ENCODE assay signal across 11 mouse cellular contexts in the genomic region with DNA sequence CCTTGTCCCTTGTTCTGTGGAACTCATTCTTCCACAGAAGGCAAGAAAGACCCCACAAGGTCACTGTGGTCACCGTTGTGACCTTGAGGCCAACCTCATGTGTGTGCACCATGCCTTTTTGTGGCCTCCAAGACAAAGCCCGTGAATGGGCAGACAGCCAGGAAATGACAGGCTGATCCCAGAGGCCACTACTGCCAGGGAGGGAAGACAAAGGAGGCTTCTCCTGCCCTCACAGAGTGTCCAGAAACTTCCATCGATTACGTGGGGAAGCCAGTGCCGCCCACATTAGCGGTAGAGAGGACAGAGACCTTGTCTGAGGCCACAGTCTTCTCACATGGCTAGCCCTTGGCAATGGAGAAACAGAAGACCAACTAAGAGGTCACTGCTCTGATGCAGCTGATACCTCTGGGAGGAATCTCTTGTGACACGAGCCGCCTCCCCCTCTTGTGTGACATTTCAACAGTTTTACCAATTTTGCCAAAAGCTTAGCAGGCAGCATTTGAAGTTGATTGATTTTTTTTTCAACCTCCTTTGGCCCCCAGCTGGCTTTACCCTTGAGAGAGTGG. TPM values are rescaled to one million over a fixed set of nuclear protein-coding genes. Genes with fewer than 3 reads are reported as not detected.
DNase-seq lines count a peak whose midpoint lies in the region; ATAC-seq lines count a peak whose summit lies in the region.
"Had no signal": no experiment of that assay in that cellular context is flagged by ENCODE, and none has a peak within 500 bp of the region (broad histone marks: within the 10 kb centered on the region; RNA-seq: fewer than 3 reads in every experiment).

No protein-coding gene starts in this region.

- intact Hi-C loops in heart, postnatal 14 days (cut with DNase I) = loop anchor here (2.0 kb wide), 1 partner anchor 18 kb away; a partner anchor contains a TSS

- no peak overlapping the region for H3K4me3 ChIP-seq in heart, embryonic 13.5 days
- H3K4me3 ChIP-seq in hindbrain, embryonic 11.5 days (ENCODE audit: low read depth, low read length) = no peak overlapping the region
- H3K4me3 ChIP-seq: embryonic facial prominence, embryonic 13.5 days; gastrocnemius, adult 2 months; kidney, embryonic 15.5 days had no signal

- peaks cover 86% of the 10 kb centered on the region for H3K4me1 ChIP-seq in heart, embryonic 13.5 days
- H3K4me1 ChIP-seq in hindbrain, embryonic 11.5 days (replicated peaks; ENCODE audit: control insufficient read depth, insufficient read depth, low read length) = no peaks in the 10 kb centered on the region; the same call in 1 of the 2 replicates
- H3K4me1 ChIP-seq: kidney, embryonic 15.5 days had no signal

- DNase-seq in heart, postnatal 14 days = no peak
- peak; percentile 55 for DNase-seq in testis, postnatal 10 days (ENCODE audit: low spot score)
- no peak for DNase-seq in testis, postnatal 14 days (ENCODE audit: low spot score)
- peak; percentile 23 for DNase-seq in hindbrain, embryonic 11.5 days (ENCODE audit: low spot score)
- DNase-seq in natural killer cell, adult 2 months (ENCODE audit: low spot score in 2 of 2) = no peak
- DNase-seq in spleen, postnatal 14 days (ENCODE audit: low spot score in 2 of 2) = no peak
- DNase-seq: gastrocnemius, adult 2 months had no signal

- H3K36me3 ChIP-seq in heart, embryonic 13.5 days = no peaks in the 10 kb centered on the region
- H3K36me3 ChIP-seq in hindbrain, embryonic 11.5 days (ENCODE audit: control insufficient read depth, insufficient read depth, low read length) = no peaks in the 10 kb centered on the region
- H3K36me3 ChIP-seq: embryonic facial prominence, embryonic 13.5 days; kidney, embryonic 15.5 days had no signal

- peak overlapping the region; percentile 59; the same call in 1 of the 2 replicates for H3K9ac ChIP-seq in heart, embryonic 13.5 days
- no peak overlapping the region for H3K9ac ChIP-seq in hindbrain, embryonic 11.5 days (ENCODE audit: low read depth, low read length)
- H3K9ac ChIP-seq: embryonic facial prominence, embryonic 13.5 days; kidney, embryonic 15.5 days had no signal

- no peak overlapping the region for H3K4me2 ChIP-seq in heart, embryonic 13.5 days
- no peak overlapping the region for H3K4me2 ChIP-seq in hindbrain, embryonic 11.5 days (replicated peaks; ENCODE audit: low read depth, low read length)
- H3K4me2 ChIP-seq: embryonic facial prominence, embryonic 13.5 days; kidney, embryonic 15.5 days had no signal

- H3K27ac ChIP-seq in heart, embryonic 13.5 days (replicated peaks) = peak overlapping the region; percentile 81
- no peak overlapping the region for H3K27ac ChIP-seq in hindbrain, embryonic 11.5 days (ENCODE audit: low read depth, low read length)
- H3K27ac ChIP-seq: embryonic facial prominence, embryonic 13.5 days; gastrocnemius, adult 2 months; kidney, embryonic 15.5 days had no signal

- no peaks in the 10 kb centered on the region for H3K9me3 ChIP-seq in heart, embryonic 13.5 days
- H3K9me3 ChIP-seq in hindbrain, embryonic 11.5 days (ENCODE audit: control insufficient read depth, low read length) = no peaks in the 10 kb centered on the region
- H3K9me3 ChIP-seq: embryonic facial prominence, embryonic 13.5 days; kidney, embryonic 15.5 days had no signal

- WGBS in heart, embryonic 13.5 days = 49% methylated on average over 8 of the region's 8 CpGs
- WGBS in hindbrain, embryonic 11.5 days = 51% methylated on average over 8 of the region's 8 CpGs

- no peak for ATAC-seq in heart, embryonic 13.5 days (ENCODE audit: extremely low read depth, insufficient number of reproducible peaks, low FRiP score, low TSS enrichment)
- no peak for ATAC-seq in hindbrain, embryonic 11.5 days (ENCODE audit: low FRiP score)

- no peaks in the 10 kb centered on the region for H3K27me3 ChIP-seq in heart, embryonic 13.5 days (replicated peaks)
- H3K27me3 ChIP-seq in hindbrain, embryonic 11.5 days (ENCODE audit: control insufficient read depth, insufficient read depth, low read length) = no peaks in the 10 kb centered on the region
- H3K27me3 ChIP-seq: embryonic facial prominence, embryonic 13.5 days; kidney, embryonic 15.5 days had no signal

RNA-seq across cellular contexts. Expression of a gene that starts 18.1 kb away (rescaled TPM):
- polyA plus RNA-seq in heart, embryonic 13.5 days (2015; fragmentation: Nextera tagmentation; extraction: Ambion mirVana) = 73.4 and 82.1 TPM in 2 replicates
- 10 to 100 TPM; 69.7 to 70.8 TPM for total RNA-seq in heart, postnatal 14 days (2021)
- polyA plus RNA-seq in hindbrain, embryonic 11.5 days (2014; fragmentation: Nextera tagmentation; extraction: Ambion mirVana) = 22.2 and 24.4 TPM in 2 replicates
- total RNA-seq: neutrophil, adult 5-6 weeks had no signal

Comparison
In these comparisons a context has a peak if more than half of its experiments do, and no peak if none do; other contexts are left out.
1. DNase-seq: peak in testis, postnatal 10 days (single experiment) and hindbrain, embryonic 11.5 days (single experiment); none in heart, postnatal 14 days (0 of 2), testis, postnatal 14 days (single experiment), natural killer cell, adult 2 months (0 of 2) and spleen, postnatal 14 days (0 of 2).